Mouse (Mus musculus): ENCODE results near the gene Fbxo46.

The Fbxo46 gene

GRCm38 (mm10) chr7:19119631-19120429, at the start of gene Fbxo46:
Gene Fbxo46 (plus strand): TSS chr7:19119859.
- TF ChIP-seq GATA4 (IDR thresholded peaks at IDR 0.05; ENCODE audit: insufficient replicate concordance, low read length) = no peak

- no peak for TF ChIP-seq GATA4 (IDR thresholded peaks at IDR 0.05; ENCODE audit: insufficient replicate concordance, low read length)
Measured at GRCm38 (mm10) chr7:19073504-19073903, 46.2 kb upstream of the Fbxo46 start.

- TF ChIP-seq GATA4 (IDR thresholded peaks at IDR 0.05; ENCODE audit: insufficient replicate concordance, low read length) = no peak
Measured at GRCm38 (mm10) chr7:19074494-19074893, 45.2 kb upstream of the Fbxo46 start.

GRCm38 (mm10) chr7:19075231-19075630, 44.4 kb upstream of the Fbxo46 start:
- no peak for TF ChIP-seq GATA4 (IDR thresholded peaks at IDR 0.05; ENCODE audit: insufficient replicate concordance, low read length)

GRCm38 (mm10) chr7:19075723-19076585, 43.7 kb upstream of the Fbxo46 start, which contains the start of gene Dmwd:
Gene Dmwd (plus strand): TSS chr7:19076227.
- no peak for TF ChIP-seq GATA4 (IDR thresholded peaks at IDR 0.05; ENCODE audit: insufficient replicate concordance, low read length)

GRCm38 (mm10) chr7:19076586-19076991, 43.1 kb upstream of the Fbxo46 start:
- no peak for TF ChIP-seq GATA4 (IDR thresholded peaks at IDR 0.05; ENCODE audit: insufficient replicate concordance, low read length)

GRCm38 (mm10) chr7:19077761-19078160, 41.9 kb upstream of the Fbxo46 start:
- TF ChIP-seq GATA4 (IDR thresholded peaks at IDR 0.05; ENCODE audit: insufficient replicate concordance, low read length) = no peak

GRCm38 (mm10) chr7:19078732-19079131, 40.9 kb upstream of the Fbxo46 start:
- TF ChIP-seq GATA4 (IDR thresholded peaks at IDR 0.05; ENCODE audit: insufficient replicate concordance, low read length) = no peak

GRCm38 (mm10) chr7:19080451-19080950, 39.2 kb upstream of the Fbxo46 start:
- TF ChIP-seq GATA4 (IDR thresholded peaks at IDR 0.05; ENCODE audit: insufficient replicate concordance, low read length) = no peak

- no peak for TF ChIP-seq GATA4 (IDR thresholded peaks at IDR 0.05; ENCODE audit: insufficient replicate concordance, low read length)
Measured at GRCm38 (mm10) chr7:19082171-19082570, 37.5 kb upstream of the Fbxo46 start.

- TF ChIP-seq GATA4 (IDR thresholded peaks at IDR 0.05; ENCODE audit: insufficient replicate concordance, low read length) = no peak
Measured at GRCm38 (mm10) chr7:19083096-19083495, 36.6 kb upstream of the Fbxo46 start.

- TF ChIP-seq GATA4 (IDR thresholded peaks at IDR 0.05; ENCODE audit: insufficient replicate concordance, low read length) = no peak
Measured at GRCm38 (mm10) chr7:19083701-19084100, 36.0 kb upstream of the Fbxo46 start, which contains the start of gene Dmpk. Gene Dmpk (plus strand): TSS chr7:19083849.

- no peak for TF ChIP-seq GATA4 (IDR thresholded peaks at IDR 0.05; ENCODE audit: insufficient replicate concordance, low read length)
Measured at GRCm38 (mm10) chr7:19084277-19084771, 35.3 kb upstream of the Fbxo46 start.

GRCm38 (mm10) chr7:19084921-19085473, 34.7 kb upstream of the Fbxo46 start:
- no peak for TF ChIP-seq GATA4 (IDR thresholded peaks at IDR 0.05; ENCODE audit: insufficient replicate concordance, low read length)

GRCm38 (mm10) chr7:19085495-19085894, 34.2 kb upstream of the Fbxo46 start:
- TF ChIP-seq GATA4 (IDR thresholded peaks at IDR 0.05; ENCODE audit: insufficient replicate concordance, low read length) = no peak

Measured in liver, adult (tissue).